Mouse (Mus musculus) spleen, embryonic (tissue): ENCODE results near the gene Dnah8.
"Not testable (repeated sequence)": the region's sequence is repeated elsewhere in the genome, so short reads cannot be mapped to it uniquely, and the experiment has no call there.

Experiments used
- CTCF ChIA-PET: fragments of 350-600 bp; sonication (Branson Sonifier 250); formaldehyde crosslinking; loops from one replicate; lab custom pipeline; 2022; lab: Charles Lee

Dnah8 gene

DNA sequence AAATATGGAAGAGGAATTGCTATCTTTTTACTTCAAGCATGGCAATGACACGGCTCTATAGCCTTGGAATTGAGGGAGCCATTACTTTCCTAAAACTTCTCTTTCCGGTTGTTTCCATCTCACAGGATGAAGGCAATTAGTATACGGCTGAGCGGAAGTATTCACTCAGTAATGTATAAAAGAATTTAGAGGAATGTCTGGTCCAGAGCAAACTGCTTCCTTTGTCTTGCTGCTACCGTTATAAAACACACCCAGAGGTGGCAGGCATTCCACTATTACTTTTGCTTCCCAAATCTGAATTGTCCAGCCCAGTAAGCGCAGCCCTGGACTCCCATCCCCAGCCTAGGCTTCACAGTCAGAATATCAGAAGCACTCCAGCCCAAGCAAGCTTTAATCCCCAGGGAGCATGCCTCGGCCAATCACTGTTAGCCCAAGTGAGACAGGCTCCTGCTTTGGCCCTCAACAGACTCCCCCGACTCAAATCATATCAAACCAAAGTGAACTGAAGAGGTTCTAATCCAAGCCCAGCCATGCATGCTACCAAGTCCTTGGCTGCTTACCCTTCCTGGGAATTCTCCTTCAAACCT is 16.2 kb upstream of the Dnah8 start:
- CTCF ChIA-PET = no interaction called here

GRCm38 (mm10) chr17:30609305-30609979 is 14.7 kb upstream of the Dnah8 start:
- CTCF ChIA-PET = interaction anchor here (0.5 kb wide), 1 partner anchor 39 kb away, joined by 5 read pairs; no protein-coding TSS in a partner anchor

GRCm38 (mm10) chr17:30609980-30610307 is 14.2 kb upstream of the Dnah8 start:
- CTCF ChIA-PET = no interaction called here

- CTCF ChIA-PET = interaction anchor here (0.6 to 1.0 kb wide), 2 partner anchors 13 to 19 kb away, joined by 3 to 9 read pairs; no protein-coding TSS in a partner anchor
Observed at GRCm38 (mm10) chr17:30610739-30611138, 13.4 kb upstream of the Dnah8 start.

GRCm38 (mm10) chr17:30611221-30612074 is 12.7 kb upstream of the Dnah8 start:
- CTCF ChIA-PET = interaction anchor here (0.6 to 1.0 kb wide), 2 partner anchors 14 to 20 kb away, joined by 3 to 9 read pairs; no protein-coding TSS in a partner anchor

- CTCF ChIA-PET = interaction anchor here (0.7 kb wide), 4 partner anchors 53 to 774 kb away, joined by 3 to 10 read pairs (median 6); no protein-coding TSS in a partner anchor
Observed at GRCm38 (mm10) chr17:30612075-30612859, 11.9 kb upstream of the Dnah8 start.

- CTCF ChIA-PET = interaction anchor here (0.7 kb wide), 3 partner anchors 120 to 775 kb away, joined by 3 to 10 read pairs (median 7); no protein-coding TSS in a partner anchor
Observed at GRCm38 (mm10) chr17:30613350-30613749, 10.8 kb upstream of the Dnah8 start.

DNA sequence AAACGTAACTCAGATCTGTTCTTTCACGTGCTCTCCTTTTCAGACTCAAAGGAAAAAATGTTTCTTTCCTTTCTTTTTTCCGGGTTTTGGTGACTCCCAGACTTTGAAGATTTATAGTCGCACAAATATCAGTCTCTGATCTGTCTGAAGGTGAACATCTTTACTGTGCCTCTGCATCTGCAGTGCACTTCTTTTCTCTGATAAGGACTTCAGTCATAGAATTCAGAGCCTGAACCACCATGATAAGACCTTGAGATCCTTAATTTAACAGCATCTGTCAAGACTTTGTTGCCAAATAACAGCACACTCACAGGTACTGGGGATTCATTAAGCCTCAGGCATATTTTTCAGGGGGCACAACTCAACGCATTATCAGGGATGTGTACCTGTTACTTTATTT is 8.0 kb upstream of the Dnah8 start:
- CTCF ChIA-PET = no interaction called here

DNA sequence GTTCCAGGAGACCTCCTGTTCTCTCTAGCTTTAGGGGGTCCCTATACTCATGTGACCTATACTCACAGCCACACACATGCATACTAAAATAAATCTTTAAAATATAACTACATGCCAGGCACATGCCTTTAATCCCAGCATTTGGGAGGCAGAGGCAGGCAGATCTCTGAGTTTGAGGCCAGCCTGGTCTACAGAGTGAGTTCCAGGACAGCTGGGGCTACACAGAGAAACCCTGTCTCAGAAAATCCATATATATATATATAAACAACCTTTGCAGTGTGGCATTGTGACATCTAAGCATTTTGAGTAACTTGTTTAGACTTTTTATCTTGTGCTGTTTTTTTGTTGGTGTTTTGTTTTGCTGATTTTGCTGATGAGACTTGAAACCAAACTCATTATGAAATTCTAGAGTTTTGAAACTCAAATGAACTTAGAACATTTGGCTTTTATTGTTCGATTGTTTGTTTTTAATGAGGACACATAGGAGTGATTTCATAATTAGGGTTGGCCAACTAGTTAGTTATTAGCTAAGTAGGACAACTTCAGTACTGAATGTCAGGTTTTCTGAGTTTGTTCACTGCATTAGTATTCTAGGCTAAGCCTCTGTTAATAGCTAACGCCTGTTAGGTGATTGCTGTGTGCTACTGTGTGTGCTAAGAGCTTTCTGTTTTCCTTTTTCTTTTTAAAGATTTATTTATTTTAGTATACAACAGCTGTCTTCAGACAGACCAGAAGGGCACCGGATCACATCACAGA is 5.8 kb upstream of the Dnah8 start:
- CTCF ChIA-PET = no interaction called here

- CTCF ChIA-PET = no interaction called here
Observed at GRCm38 (mm10) chr17:30619153-30619552, 5.0 kb upstream of the Dnah8 start.

GRCm38 (mm10) chr17:30620548-30620947 is 3.6 kb upstream of the Dnah8 start:
- CTCF ChIA-PET = no interaction called here

DNA sequence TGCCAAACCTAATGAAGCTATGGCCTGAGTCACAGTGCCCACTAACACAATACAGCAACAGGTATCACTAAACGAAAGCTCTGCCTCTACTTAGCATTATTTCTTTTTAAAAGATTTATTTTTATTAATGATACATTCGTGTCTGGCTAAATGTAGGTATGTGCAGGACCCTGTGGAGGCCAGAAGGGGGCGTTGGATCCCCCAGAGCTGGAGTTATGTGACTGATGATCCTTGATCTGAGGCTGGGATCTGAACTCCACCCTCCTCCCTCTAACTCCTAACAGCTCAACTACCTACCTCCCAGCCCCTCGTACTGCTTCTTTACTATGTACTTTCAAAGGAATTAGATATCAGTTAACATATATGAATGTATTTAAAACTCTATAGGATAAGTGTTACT is 2.7 kb upstream of the Dnah8 start:
- CTCF ChIA-PET = interaction anchor here (0.7 kb wide), 1 partner anchor 147 kb away, joined by 3 read pairs; no protein-coding TSS in a partner anchor

- CTCF ChIA-PET = no interaction called here
Observed at GRCm38 (mm10) chr17:30623200-30623599, 954 bp upstream of the Dnah8 start.

- CTCF ChIA-PET = not testable (repeated sequence)
Observed at GRCm38 (mm10) chr17:30626719-30627118, 2.6 kb downstream of the Dnah8 start, which contains the start of gene Glo1. TSS of gene Glo1 (minus strand) at chr17:30626871.

DNA sequence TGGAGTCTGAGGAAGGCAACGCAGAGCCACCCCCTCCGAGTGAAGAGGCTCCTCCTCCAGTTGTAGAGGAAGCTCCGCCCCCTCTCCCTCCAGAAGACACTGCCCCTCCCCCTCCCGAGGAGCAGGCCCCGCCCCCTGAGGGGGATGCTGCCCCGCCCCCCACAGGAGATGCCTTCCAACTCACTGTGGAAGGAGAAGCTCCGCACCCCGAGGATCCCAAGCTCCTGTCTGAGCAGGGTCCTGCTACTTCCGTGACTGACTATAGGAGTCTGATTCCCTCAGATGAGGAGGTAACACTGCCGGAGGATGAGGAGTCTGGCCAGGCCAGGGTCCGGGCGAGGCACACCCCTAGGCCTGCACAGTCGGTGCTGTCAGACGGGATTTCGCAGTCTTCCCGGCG is 11.2 kb downstream of the Dnah8 start:
- CTCF ChIA-PET = no interaction called here

DNA sequence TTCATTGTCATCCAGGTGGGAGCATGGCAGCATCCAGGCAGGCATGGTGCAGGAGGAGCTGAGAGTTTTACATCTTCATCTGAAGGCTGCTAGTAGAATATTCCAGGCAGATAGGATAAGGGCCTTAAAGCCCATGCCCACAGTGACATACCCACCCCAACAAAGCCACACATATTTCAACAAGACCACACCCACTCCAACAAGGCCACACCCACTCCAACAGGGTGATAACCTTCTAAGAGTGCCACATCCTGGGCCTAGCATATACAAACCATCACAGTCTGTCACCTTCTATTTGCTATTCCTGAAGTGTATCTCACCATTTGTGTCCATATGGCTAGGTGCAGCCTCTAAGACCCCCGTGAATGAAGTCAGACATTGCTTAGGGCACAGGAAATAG is 13.6 kb downstream of the Dnah8 start:
- CTCF ChIA-PET = no interaction called here

GRCm38 (mm10) chr17:30638996-30639395 is 14.8 kb downstream of the Dnah8 start:
- CTCF ChIA-PET = no interaction called here

DNA sequence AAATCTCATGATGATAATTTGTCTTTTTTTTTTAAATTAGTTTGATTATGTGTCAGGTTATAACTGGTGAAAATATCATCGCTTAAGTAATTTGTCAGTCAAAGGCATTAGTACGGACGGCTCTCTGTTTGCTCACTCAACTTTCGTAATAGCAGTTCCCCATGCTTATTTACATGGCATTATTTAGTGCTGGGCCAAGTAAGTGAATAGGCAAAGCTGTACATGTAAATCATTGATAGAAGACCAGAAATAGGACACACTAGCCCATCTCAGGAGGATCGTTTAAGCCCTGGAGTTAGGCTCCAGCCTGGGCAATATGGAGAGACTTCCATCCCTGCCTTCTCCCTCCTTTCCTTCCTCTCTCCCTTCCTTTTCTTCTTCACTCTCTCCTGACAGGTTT is 16.7 kb downstream of the Dnah8 start:
- CTCF ChIA-PET = no interaction called here

- CTCF ChIA-PET = interaction anchor here (0.7 kb wide), 2 partner anchors 9 to 39 kb away, joined by 5 to 6 read pairs; no protein-coding TSS in a partner anchor
Observed at GRCm38 (mm10) chr17:30648770-30649169, 24.6 kb downstream of the Dnah8 start.

DNA sequence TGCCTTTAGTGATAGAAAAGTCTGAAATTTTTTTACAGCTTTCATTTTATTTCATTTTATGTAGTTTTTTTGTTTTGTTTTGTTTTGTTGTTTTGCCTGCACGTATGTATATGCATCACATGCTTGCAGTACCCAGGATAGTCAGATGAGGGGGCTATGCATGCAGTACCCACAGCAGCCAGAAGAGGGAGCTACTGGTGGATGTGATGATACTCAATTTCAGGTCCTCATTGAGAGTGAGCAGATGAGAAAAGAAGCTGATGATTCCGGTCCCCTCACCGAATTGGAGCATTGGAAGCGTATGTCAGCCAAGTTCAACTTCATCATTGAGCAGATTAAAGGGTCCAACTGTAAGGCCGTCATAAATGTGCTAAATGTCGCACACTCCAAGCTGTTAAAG is 28.9 kb downstream of the Dnah8 start:
- CTCF ChIA-PET = no interaction called here
